Mouse (Mus musculus) frontal cortex, postnatal 14 days (tissue): ENCODE measurements at regions not wholly inside any gene's neighbourhood (a gene's known extent, or its start where the extent isn't known, plus 50 kb on each side); places are given as distances from the start of the nearest gene placed in this dataset.

ENCODE experiments used
- DNase-seq, 2 experiments: peaks; one replicate each; pipeline ENCODE4 v3.0.0; 2022; ENCODE audit warnings: low spot score in 2 of 2

- no peak for DNase-seq
Measured at GRCm38 (mm10) chr12:13164791-13165190, 84.2 kb downstream of the Ddx1 start.

- no peak for DNase-seq
Measured at GRCm38 (mm10) chr12:13161051-13161450, 88.0 kb downstream of the Ddx1 start.

- DNase-seq, result peak in 1 of 2 experiments; percentile 62
Measured at GRCm38 (mm10) chr12:13159346-13160055, 89.5 kb downstream of the Ddx1 start.

- DNase-seq, result no peak
Measured at GRCm38 (mm10) chr12:13157666-13158381, 91.2 kb downstream of the Ddx1 start.

GRCm38 (mm10) chr12:13157089-13157488, 91.9 kb downstream of the Ddx1 start:
- no peak for DNase-seq

- DNase-seq, result no peak
Measured at GRCm38 (mm10) chr12:13150751-13151150, 98.3 kb downstream of the Ddx1 start.

- DNase-seq, result no peak
Measured at GRCm38 (mm10) chr12:13147251-13147650, 101.8 kb downstream of the Ddx1 start.

- no peak for DNase-seq
Measured at GRCm38 (mm10) chr12:13145186-13146115, 103.6 kb downstream of the Ddx1 start.

GRCm38 (mm10) chr12:13144739-13145138, 104.3 kb downstream of the Ddx1 start:
- no peak for DNase-seq

GRCm38 (mm10) chr12:13140636-13141035, 108.4 kb downstream of the Ddx1 start:
- peak in 1 of 2 experiments; percentile 55 for DNase-seq

GRCm38 (mm10) chr12:13139189-13139588, 109.8 kb downstream of the Ddx1 start:
- no peak for DNase-seq

GRCm38 (mm10) chr12:13134168-13134567, 114.8 kb downstream of the Ddx1 start:
- no peak for DNase-seq

GRCm38 (mm10) chr12:13129677-13130082, 119.3 kb downstream of the Ddx1 start:
- DNase-seq, result no peak

GRCm38 (mm10) chr12:13127407-13127806, 121.6 kb downstream of the Ddx1 start:
- no peak for DNase-seq

- no peak for DNase-seq
Measured at GRCm38 (mm10) chr12:13125054-13125453, 124.0 kb downstream of the Ddx1 start.

GRCm38 (mm10) chr12:13122282-13122681, 126.7 kb downstream of the Ddx1 start:
- no peak for DNase-seq

- no peak for DNase-seq
Measured at GRCm38 (mm10) chr12:13120581-13120980, 128.4 kb downstream of the Ddx1 start.

GRCm38 (mm10) chr12:13119653-13120052, 129.4 kb downstream of the Ddx1 start:
- no peak for DNase-seq

GRCm38 (mm10) chr12:13118026-13118425, 131.0 kb downstream of the Ddx1 start:
- no peak for DNase-seq

GRCm38 (mm10) chr12:13114341-13114740, 134.7 kb downstream of the Ddx1 start:
- DNase-seq, result no peak

GRCm38 (mm10) chr12:13106931-13107330, 142.1 kb downstream of the Ddx1 start:
- no peak for DNase-seq
